Mouse (Mus musculus): ENCODE data around the gene Tenm3. TPM values are rescaled to one million over a fixed set of nuclear protein-coding genes. Genes with fewer than 3 reads are reported as not detected.

Gene Tenm3
- total RNA-seq (2015) (not detected in 2 replicates), total RNA-seq (2017) (not detected in 2 replicates)

GRCm38 (mm10) chr8:48843931-48844285 is at the start of gene Tenm3:
Gene Tenm3, minus strand, starts transcription at chr8:48843951.
- ATAC-seq (replicated peaks; ENCODE audit: poor library complexity): no peak

GRCm38 (mm10) chr8:48890216-48890765 is 46.5 kb upstream of the Tenm3 start:
- ATAC-seq (replicated peaks; ENCODE audit: poor library complexity): no peak

GRCm38 (mm10) chr8:48884270-48884669 is 40.5 kb upstream of the Tenm3 start:
- ATAC-seq (replicated peaks; ENCODE audit: poor library complexity): no peak

GRCm38 (mm10) chr8:48880585-48880984 is 36.8 kb upstream of the Tenm3 start:
- ATAC-seq (replicated peaks; ENCODE audit: poor library complexity): no peak

- ATAC-seq (replicated peaks; ENCODE audit: poor library complexity): no peak
These were observed 22.2 kb upstream of the Tenm3 start for GRCm38 (mm10) chr8:48865972-48866371.

- ATAC-seq (replicated peaks; ENCODE audit: poor library complexity): no peak
These were observed 21.7 kb upstream of the Tenm3 start for GRCm38 (mm10) chr8:48865485-48865884.

- no peak for ATAC-seq (replicated peaks; ENCODE audit: poor library complexity)
These were observed 6.7 kb upstream of the Tenm3 start for GRCm38 (mm10) chr8:48850223-48851010.

GRCm38 (mm10) chr8:48849091-48849616 is 5.4 kb upstream of the Tenm3 start:
- no peak for ATAC-seq (replicated peaks; ENCODE audit: poor library complexity)

- ATAC-seq (replicated peaks; ENCODE audit: poor library complexity): no peak
These were observed 1.2 kb upstream of the Tenm3 start for GRCm38 (mm10) chr8:48844961-48845360.

- no peak for ATAC-seq (replicated peaks; ENCODE audit: poor library complexity)
These were observed 687 bp upstream of the Tenm3 start for GRCm38 (mm10) chr8:48844370-48844905.

- ATAC-seq (replicated peaks; ENCODE audit: poor library complexity): peak; percentile 34
These were observed 490 bp downstream of the Tenm3 start for GRCm38 (mm10) chr8:48842991-48843930.

GRCm38 (mm10) chr8:48842516-48842990 is 1.2 kb downstream of the Tenm3 start:
- ATAC-seq (replicated peaks; ENCODE audit: poor library complexity): no peak

GRCm38 (mm10) chr8:48842035-48842434 is 1.7 kb downstream of the Tenm3 start:
- no peak for ATAC-seq (replicated peaks; ENCODE audit: poor library complexity)

GRCm38 (mm10) chr8:48835745-48836144 is 8.0 kb downstream of the Tenm3 start:
- ATAC-seq (replicated peaks; ENCODE audit: poor library complexity): no peak

- ATAC-seq (replicated peaks; ENCODE audit: poor library complexity): no peak
These were observed 16.3 kb downstream of the Tenm3 start for GRCm38 (mm10) chr8:48827454-48827853.

- no peak for ATAC-seq (replicated peaks; ENCODE audit: poor library complexity)
These were observed 18.1 kb downstream of the Tenm3 start for GRCm38 (mm10) chr8:48825666-48826065.

- no peak for ATAC-seq (replicated peaks; ENCODE audit: poor library complexity)
These were observed 21.5 kb downstream of the Tenm3 start for GRCm38 (mm10) chr8:48822291-48822690.

- ATAC-seq (replicated peaks; ENCODE audit: poor library complexity): no peak
These were observed 23.8 kb downstream of the Tenm3 start for GRCm38 (mm10) chr8:48819962-48820361.

- ATAC-seq (replicated peaks; ENCODE audit: poor library complexity): no peak
These were observed 24.4 kb downstream of the Tenm3 start for GRCm38 (mm10) chr8:48819348-48819747.

GRCm38 (mm10) chr8:48816941-48817340 is 26.8 kb downstream of the Tenm3 start:
- ATAC-seq (replicated peaks; ENCODE audit: poor library complexity): no peak

- ATAC-seq (replicated peaks; ENCODE audit: poor library complexity): no peak
These were observed 31.5 kb downstream of the Tenm3 start for GRCm38 (mm10) chr8:48812196-48812741.

All from megakaryocyte progenitor cell, adult 5-6 weeks (primary cell).